Mouse (Mus musculus) right cerebral cortex, adult 2 months (tissue): Measurements from ENCODE around the gene Rcc2.

Source experiments
- DNase-seq, 2 experiments: peaks; one replicate each; pipeline ENCODE4 v3.0.0; 2021 to 2022; ENCODE audit warnings: low spot score in 2 of 2

Rcc2 gene

DNA sequence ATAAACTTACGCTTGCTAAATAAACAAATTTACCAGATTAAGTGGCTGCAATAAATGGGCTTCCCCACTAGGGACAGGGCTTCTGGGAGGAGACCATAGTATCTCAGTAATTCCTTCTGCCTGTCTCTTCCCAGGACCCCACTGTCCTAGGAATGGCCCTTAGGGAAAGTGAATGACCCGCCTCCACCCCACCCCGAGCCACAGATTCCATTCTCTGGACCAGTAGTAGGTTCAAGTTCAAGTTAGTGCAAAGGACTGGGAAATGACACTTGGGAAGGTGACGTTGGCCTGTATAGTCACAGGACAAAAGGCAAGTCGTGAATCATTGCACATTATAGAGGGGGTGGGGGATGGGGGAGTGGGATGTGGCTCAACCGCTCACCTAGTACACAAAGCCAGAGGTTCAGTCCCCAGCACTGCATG is 15.4 kb upstream of the Rcc2 start:
- no peak for DNase-seq

DNA sequence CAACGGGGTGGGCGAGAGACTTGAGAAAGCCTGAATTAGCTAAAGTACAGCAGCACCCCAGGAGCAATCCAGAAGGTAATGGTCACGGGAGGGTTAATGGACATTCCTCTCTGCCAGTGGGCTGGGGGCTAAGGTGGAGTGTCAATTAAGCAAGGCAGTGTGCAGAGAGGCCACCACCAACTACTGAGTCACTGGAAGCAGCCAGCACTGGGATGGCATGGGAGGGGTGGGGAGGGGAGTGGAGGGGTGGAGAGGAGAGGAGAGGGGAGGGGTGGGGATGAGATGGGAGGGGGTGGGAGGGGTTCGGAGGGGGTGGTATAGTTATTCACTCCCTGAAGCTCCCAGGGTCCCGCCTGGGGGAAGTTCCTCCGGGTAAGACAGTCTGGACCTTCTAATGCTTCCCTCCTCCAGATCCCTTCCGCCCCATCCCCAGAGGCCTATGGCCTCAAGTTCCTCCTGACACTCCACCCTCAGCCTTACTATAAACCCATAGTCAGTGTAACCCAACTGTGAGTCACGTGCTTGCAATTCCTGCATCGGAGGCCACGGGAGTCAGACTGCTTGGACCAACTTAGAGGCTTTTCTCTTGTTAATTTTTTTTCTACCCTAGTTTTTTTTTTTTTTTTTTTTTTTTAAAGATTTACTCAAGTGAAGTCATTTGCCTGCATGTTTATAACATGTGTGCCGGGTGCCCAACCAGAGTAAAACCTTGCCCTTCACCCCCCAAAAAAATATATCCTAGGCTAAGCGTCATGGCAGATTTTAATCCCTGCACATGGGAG is 12.1 kb upstream of the Rcc2 start:
- no peak for DNase-seq

DNA sequence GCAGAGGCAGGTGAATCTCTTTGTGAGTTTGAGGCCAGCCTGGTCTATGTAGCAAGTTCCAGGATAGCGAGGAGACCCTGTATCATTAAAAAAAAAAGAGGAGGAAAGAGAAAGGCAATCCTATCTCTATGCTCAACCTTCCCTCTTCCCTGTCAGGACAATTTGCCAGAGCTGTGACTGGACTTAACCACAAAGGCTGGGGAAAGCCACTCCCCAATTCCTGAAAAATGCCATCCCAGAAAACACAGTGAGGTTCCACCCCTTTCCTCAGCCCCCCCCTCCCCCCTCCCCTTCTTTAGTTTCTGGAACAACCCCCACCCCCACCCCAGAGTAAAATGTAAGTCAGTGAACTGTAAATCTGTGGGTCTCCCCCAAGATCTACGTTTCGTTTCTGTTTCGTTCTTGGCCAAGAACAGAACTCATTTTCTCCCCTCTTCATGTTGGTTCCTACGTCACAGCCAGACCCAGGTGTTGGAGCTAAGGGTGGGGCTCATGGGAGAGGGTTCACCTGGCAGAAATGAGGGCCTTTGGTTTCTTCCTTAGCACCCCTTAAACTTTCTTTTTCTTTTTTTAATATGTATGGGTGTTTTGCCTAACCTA is 11.4 kb upstream of the Rcc2 start:
- no peak for DNase-seq

DNA sequence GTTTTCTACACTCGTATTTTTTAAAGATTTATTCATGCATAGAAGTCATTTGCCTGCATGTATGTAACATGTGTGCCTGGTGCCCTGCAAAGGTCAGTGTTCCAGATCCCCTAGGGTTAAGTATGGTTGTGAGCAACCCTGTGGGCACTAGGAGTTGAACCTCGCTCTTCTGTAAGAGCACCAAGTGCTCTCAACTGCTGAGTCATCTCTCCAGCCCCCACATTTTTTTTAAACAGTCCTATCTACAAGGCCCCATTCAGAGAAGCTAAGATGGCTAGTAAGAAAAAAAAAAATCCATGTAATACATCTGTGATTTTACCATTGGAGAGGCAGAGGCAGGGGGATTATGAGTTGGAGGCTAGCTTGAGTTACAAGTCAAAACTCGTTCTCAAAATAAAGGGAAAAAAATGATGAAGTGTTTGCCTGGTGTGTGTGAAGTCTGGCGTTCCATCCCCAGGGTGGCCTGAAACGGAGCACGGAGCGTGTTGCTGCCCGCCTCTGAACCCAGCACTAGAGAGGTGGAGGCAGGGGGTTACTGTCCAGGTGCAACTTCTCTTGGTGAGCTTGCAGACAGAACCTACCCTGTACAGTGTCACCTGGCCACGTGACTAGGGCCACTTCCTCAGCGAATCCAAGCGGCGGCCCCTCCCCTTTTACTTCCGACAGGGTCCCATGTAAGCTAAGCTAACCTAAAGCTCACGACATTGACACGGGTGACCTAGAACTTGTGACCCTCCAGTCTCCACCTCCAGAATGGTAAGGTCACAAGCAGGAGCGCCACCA is 10.3 kb upstream of the Rcc2 start:
- DNase-seq: no peak

DNA sequence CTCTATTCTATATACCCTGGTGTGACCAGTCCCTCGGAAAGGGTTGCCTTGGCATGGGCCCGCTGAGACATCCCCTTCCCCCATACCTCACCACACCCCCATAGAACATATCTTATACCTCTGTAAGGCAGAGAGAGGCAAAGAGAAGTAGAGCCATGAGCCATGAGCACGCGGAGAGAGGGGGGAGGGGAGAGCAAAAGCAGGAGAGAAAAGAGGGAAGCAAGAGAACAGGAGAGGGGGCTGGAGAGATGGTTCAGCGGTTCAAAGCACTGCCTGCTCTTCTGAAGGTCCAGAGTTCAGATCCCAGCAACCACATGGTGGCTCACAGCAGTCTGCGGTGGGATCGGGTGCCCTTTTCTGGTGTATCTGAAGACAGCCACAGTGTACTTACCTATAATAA is 8.9 kb upstream of the Rcc2 start:
- DNase-seq: no peak

DNA sequence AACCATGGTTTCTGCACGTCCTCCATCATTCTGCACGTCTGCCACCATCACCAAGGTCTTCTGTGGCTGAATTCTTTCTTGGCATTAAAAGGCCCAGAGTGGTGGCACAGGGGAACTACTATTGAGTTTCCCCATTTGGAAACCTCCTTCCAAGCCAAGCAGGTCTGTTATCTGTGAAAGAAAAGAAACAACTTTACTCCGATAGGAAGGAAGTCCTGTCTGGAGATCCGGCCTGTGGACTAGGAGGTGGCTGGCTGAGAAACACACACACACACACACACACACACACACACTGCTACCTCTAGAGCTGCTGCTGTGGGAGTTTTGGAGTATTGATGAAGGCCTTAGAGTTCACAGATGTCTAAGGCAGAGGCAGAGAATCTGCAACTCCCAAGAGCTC is 6.8 kb upstream of the Rcc2 start:
- DNase-seq: no peak

DNA sequence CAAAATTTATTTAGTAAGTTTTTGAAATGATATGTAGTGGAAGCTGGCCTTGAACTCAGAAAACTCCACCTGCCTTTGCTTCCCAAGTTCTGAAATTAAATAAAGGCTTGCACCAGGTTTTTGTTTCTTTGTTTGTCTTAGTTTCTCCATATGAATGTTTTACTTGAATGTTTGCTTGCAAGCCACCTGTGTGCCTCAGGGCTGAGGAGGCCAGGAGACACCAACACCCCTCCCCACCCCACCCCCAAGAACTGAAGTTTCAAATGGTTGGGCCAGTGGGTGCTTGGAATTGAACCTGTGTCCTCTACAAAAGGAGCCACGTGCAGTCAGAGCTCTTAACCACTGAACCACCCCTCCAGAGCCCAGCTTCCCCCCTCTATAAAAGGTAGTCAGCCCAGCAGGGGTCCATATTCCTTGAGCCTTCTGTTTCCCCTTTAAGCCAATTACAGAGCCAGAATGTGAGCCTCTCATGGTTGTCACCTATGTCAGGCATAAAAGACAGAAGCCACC is 5.7 kb upstream of the Rcc2 start:
- no peak for DNase-seq

DNA sequence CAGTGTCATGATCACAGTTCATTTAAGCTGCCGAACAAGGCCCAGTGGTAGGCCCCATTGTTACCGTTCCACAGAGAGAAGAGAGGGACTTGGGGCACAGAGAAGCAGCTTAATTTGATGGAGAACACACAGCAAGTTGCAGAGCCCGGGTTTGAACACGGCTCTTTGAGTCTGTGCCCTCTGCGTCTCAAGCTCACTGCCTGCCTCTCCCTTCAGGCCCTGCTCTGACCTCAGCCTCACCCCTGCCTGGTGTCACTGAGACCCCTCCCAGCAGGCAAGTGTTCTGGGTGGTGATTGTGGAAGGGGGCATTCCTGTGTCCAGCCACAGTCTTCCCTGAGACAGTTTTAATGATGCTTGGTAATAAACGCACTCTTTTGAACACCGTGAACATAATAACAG is 5.2 kb upstream of the Rcc2 start:
- DNase-seq: no peak

DNA sequence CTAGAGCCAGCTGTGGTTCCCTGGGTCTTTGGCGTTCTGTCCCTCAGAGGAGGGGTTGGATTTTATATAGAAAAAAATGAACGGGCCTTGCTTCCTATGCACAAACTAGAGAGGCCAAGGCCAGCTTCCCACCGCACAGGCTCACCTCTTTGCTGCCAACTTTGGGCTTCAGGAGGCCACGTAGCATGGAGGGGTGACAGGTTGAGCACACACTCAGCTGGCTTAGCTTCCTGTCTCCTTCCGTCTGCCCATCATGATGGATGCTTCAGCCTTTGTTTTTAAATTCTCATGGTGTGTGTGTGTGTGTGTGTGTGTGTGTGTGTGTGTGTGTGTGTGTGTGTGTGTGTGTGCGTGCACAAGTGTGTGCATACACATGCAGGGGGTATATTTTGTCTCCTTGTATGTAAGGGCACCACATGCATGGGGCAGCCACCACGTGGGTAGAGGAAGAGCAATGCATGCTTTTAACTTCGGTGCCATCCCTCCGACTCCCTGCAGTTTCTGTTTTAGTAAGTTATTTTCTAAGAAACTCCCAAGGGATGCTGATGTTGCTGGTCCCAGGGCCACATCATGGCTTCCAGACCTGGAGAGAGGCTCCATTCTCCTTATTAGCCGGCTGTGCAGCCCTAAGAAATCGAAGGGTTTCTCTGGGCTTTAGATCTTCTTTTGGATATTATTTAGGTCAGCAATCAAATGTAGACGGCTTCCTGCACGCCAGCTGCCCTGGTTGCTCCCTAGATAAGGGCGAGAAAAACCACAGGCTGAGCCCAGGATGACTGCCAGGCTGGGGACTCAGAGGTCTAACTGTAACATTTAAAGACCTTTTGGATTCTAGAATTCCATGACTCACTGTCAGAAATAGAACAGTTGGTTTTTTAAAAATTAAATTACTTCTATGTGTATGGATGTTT is 4.4 kb upstream of the Rcc2 start:
- DNase-seq: no peak

DNA sequence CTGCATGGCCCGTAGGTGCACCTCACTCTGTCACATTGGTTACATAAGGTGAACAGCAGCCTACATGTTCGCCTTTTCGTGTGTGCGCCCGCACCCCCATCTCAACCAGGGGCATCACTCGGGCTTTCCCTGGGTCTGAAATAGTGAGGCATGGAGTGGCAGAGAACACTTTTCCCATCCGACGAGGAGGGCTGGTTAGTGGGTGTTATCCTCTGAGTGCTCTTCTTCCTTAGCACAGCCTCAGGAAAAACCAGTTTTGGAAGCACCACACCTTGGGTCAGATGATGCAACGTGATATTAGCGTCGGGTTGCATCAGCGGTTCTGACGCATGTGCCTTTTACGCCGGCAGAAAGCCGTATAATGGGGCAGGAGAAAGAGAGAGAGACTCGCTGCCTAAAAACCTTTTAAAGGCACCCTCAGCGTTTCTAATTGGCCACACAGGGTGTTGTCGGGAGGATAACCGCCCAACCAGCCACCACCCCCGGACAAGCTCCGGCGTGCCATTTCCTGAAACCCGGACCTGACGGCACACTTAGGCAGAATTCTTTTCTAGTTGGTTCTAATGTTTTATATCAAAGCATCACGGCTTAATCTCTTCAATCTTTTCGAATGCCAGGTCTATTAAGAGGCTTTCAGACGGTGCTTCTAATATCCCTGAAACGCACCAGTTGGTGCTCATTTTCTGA is 757 bp upstream of the Rcc2 start:
- peak; percentile 72 to 76 for DNase-seq

DNA sequence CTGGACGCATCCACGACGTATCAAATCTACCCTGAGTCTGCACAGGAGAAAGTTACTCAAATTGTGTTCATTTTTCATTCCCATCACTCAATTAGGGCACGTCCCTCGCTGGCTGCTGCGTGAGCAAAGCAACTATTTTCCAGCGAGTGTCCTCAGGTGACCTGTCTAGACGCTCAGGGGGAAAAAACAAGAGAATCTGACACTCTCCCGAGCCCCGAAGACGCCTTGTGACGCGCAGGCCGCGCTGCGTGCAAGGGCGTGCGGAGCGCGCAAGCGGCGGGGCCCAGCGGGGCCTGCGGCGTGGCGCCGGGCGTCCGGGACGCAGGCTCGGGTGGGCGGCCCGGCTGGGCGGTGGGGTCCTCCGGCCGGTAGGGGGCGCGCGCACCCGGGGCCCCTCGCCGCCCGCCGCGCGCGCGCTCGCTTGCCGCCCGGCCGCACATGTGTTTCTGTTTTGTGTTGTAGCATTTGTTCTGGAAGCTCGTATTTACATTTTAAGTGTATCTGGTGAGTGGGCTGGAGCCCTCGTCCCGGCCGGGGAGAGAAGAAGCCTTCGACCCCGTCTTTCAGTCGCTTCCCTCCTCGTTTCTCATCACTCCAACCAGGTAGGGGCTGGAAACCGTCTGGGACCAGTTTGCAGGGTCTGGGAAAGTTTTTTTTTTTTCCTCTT is 841 bp downstream of the Rcc2 start:
- DNase-seq: peak; percentile 72 to 77

DNA sequence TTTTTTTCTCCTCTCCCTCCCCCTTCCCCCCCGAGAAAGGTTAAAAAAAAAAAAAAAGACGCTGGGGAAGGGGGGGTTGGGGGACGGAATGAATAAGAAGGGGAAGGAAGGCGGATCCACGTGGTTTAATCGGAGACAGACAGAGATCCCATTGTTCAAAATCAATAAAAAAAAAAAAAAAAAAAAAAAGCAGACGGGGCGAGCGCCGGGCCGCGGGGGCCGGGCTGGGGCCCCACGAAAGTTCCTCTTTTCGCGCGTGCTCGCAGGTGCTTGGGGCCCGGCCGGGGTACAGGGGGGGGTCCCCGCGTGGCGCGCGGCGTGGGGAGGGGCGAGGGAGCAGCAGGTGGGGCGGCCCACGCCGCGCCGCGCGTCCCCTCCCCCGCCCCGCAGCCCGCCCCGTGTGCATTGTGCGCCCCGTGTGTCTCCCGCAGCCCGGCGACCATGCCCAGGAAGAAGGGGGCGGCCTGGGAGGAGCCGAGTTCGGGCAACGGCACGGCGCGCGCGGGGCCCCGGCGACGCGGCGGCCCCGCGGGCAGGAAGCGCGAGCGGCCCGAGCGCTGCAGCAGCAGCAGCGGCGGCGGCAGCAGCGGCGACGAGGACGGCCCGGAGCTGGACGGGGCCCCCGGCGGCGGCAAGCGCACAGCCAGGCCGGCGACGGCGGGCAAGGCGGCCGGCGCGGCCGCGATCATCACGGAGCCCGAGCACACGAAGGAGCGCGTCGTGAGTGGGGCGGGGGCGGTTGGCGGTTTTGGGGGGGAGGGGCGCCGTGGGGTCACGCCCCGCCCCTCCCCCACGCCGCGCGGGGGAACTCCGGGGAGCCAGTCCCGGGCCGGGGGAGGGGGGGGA is 1.6 kb downstream of the Rcc2 start:
- no peak for DNase-seq

DNA sequence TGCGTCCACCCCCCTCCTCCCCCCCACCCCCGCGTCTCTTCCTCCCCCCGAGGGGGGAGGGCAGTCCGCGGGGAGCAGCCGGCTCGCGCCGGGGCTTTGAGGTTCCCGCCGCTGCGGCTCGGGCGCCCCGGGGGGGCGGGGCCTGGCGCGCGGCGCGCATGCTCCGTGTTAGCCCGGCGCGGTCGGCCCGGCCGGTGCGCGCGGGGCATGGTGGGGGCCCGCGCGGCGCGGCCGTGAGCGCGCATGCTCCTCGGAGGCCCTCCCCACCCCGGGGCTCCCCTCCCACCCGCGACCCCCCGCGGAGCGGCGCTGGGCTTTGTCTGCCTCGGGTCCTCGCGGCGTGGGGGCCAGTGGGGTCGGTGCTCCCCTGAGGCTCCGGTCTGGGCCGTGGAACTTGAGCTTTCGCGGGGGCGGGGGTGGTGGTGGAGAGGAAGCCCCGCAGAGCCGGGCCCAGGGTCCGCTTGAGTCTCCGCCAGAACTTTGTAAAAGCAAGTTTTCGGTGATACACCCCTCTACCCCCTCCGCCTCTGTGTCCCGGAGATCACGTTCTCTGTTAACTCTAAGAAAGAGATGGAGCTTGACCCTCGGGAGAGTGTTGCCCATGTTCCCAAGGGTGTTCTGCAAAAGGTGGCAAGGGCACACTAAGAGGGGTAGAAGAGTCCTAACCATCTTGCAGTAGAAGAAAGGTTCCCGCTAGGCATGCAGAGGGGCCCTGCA is 2.4 kb downstream of the Rcc2 start:
- peak; percentile 68 to 69 for DNase-seq

DNA sequence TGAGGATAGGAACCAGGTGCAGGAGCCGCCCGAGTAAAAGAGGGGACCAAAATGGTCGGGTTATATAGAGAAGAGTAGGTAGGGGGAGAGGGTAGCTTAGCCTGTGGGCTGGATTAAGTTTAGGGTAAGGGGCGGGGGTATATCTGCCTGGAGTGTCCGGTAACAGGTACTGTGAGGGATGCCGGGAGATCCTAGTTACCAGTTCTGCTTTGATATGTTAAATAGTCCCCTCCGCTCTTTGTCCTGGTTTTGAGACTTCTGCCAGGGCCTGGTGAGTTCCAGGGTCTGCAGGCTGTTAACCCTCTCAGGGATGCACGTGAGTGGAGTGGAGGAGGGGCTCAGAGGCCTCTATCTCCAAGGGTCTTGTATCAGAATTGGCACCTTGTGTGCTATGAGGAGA is 3.3 kb downstream of the Rcc2 start:
- no peak for DNase-seq

DNA sequence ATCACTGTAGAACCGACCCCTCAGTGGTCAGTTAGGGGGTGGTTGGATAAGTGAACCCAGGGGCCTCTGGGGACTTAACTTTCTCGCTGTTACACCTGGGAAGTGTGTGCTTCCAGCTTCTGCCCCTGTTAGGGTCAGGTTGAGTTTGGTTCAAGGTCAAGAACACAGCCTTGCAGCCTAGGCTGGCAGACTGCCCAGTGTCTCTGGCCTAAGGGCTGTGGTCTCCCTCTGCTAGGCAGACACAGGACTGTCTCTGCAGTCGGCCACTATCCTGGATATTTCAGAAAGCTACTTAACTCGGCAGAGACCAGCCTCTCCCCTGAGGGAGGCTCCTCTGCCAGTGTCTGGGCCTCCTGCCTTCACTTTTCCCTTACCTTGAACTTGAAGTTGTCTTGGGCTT is 3.8 kb downstream of the Rcc2 start:
- no peak for DNase-seq

DNA sequence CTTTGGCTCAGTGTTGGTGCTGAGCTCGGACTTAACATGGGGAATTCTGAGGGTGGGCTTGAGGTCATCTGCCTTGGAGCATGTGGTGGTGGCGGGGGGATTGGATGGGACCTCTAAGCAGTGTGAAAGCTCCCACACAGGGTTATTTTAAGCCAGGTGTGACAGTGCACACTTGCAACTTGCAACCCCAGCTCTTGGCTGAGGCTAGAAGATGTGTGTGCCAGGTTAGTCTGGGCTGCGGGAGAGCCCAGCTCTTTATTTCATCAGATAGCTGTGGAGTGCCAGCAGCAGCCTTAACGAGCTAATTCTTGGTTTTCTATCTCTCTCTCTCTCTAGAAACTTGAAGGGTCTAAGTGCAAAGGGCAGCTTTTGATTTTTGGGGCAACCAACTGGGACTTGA is 7.3 kb downstream of the Rcc2 start:
- no peak for DNase-seq

DNA sequence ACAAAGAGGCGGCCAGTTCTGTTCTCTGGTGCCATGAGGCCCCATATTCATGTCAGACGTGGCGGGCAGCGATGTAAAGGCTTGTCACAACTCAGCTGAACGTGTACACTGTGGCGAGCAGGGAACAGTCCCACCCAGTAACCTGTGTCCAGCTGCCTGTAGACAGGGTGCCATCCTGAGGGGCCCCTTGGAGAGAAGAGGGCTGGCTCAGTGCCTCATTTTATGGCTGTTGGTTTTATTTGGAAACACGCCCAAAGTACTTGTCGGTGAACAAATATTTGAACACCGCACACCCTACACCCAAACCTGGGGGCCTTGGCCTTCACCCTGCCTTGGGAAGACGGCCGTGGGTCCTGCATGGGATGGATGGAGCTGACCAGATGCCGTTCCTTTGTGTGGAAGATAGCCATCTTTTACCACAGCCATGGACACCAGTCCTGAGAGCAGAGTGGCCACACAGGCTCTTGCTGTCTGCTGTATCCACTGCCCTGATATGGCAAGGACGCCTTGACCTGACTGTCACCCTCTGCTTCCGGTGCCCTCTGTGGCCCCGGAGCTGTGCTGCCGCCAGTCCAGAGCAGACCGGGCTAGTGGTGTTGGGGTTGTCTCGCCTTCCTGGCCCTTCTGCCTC is 8.1 kb downstream of the Rcc2 start:
- no peak for DNase-seq

DNA sequence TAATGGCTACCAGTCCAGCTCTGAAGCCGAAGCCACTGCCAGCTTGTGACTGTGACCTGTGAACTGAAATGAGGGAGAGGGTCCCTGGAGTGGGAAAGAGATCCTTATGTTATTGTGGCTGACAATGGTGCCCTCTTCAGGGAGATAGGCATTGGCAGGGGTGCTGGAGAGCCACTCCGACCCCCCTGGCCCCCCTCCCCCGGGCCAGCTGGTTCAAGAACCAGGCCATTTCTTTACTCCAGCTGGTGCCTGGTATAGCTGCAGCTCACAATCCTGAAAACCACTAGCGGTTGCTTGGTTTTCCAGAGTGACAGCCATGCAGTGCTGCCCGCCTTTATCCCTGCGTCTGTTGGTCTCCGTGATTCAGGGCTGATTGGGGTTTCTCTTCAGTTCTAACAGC is 8.8 kb downstream of the Rcc2 start:
- no peak for DNase-seq
